Mouse (Mus musculus): ENCODE measurements around the gene Gmnn.

Gmnn gene

GRCm38 (mm10) chr13:24761083-24761402, 680 bp downstream of the Gmnn start:
- no peak for DNase-seq (ENCODE audit: low spot score in 2 of 2)

GRCm38 (mm10) chr13:24760351-24760870, 1.3 kb downstream of the Gmnn start:
- DNase-seq (ENCODE audit: low spot score in 2 of 2), result no peak

- no peak for DNase-seq (ENCODE audit: low spot score in 2 of 2)
These were observed 2.3 kb downstream of the Gmnn start for GRCm38 (mm10) chr13:24759451-24759850.

- DNase-seq (ENCODE audit: low spot score in 2 of 2), result no peak
These were observed 3.7 kb downstream of the Gmnn start for GRCm38 (mm10) chr13:24757820-24758564.

GRCm38 (mm10) chr13:24756756-24757155, 5.0 kb downstream of the Gmnn start:
- no peak for DNase-seq (ENCODE audit: low spot score in 2 of 2)

- DNase-seq (ENCODE audit: low spot score in 2 of 2), result no peak
These were observed 10.3 kb downstream of the Gmnn start for GRCm38 (mm10) chr13:24751396-24751795.

- DNase-seq (ENCODE audit: low spot score in 2 of 2), result no peak
These were observed 10.9 kb downstream of the Gmnn start for GRCm38 (mm10) chr13:24750807-24751206.

GRCm38 (mm10) chr13:24747823-24748222, 13.9 kb downstream of the Gmnn start:
- DNase-seq (ENCODE audit: low spot score in 2 of 2), result peak in 1 of 2 experiments; percentile 26

GRCm38 (mm10) chr13:24741028-24741427, 20.7 kb downstream of the Gmnn start, which contains the start of gene Armh2:
Gene Armh2 (plus strand): TSS chr13:24741232.
- no peak for DNase-seq (ENCODE audit: low spot score in 2 of 2)

- DNase-seq (ENCODE audit: low spot score in 2 of 2), result no peak
These were observed 26.1 kb downstream of the Gmnn start for GRCm38 (mm10) chr13:24735608-24736131.

GRCm38 (mm10) chr13:24734502-24734901, 27.2 kb downstream of the Gmnn start:
- DNase-seq (ENCODE audit: low spot score in 2 of 2), result no peak

- no peak for DNase-seq (ENCODE audit: low spot score in 2 of 2)
These were observed 32.6 kb downstream of the Gmnn start for GRCm38 (mm10) chr13:24729128-24729527.

GRCm38 (mm10) chr13:24724395-24724759, 37.3 kb downstream of the Gmnn start:
- no peak for DNase-seq (ENCODE audit: low spot score in 2 of 2)

GRCm38 (mm10) chr13:24723699-24724394, 37.9 kb downstream of the Gmnn start:
- no peak for DNase-seq (ENCODE audit: low spot score in 2 of 2)

- no peak for DNase-seq (ENCODE audit: low spot score in 2 of 2)
These were observed 40.2 kb downstream of the Gmnn start for GRCm38 (mm10) chr13:24721502-24721901.

GRCm38 (mm10) chr13:24717677-24718076, 44.0 kb downstream of the Gmnn start:
- no peak for DNase-seq (ENCODE audit: low spot score in 2 of 2)

GRCm38 (mm10) chr13:24716441-24716840, 45.3 kb downstream of the Gmnn start:
- DNase-seq (ENCODE audit: low spot score in 2 of 2), result no peak

GRCm38 (mm10) chr13:24715601-24716000, 46.1 kb downstream of the Gmnn start:
- no peak for DNase-seq (ENCODE audit: low spot score in 2 of 2)

- DNase-seq (ENCODE audit: low spot score in 2 of 2), result no peak
These were observed 47.3 kb downstream of the Gmnn start for GRCm38 (mm10) chr13:24714360-24714885.

- peak; percentile 80 to 91 for DNase-seq (ENCODE audit: low spot score in 2 of 2)
These were observed 48.2 kb downstream of the Gmnn start for GRCm38 (mm10) chr13:24713434-24714000.

GRCm38 (mm10) chr13:24712581-24713130, 49.1 kb downstream of the Gmnn start:
- DNase-seq (ENCODE audit: low spot score in 2 of 2), result no peak

- DNase-seq (ENCODE audit: low spot score in 2 of 2), result no peak
These were observed 50.8 kb downstream of the Gmnn start for GRCm38 (mm10) chr13:24710968-24711367.

Data from urinary bladder, postnatal 4 days (tissue).